Mouse (Mus musculus): ENCODE measurements around the gene B4galt5.
A peak's percentile ranks its signal among the peaks of the same experiment; 100 is the strongest.

The B4galt5 gene

DNA sequence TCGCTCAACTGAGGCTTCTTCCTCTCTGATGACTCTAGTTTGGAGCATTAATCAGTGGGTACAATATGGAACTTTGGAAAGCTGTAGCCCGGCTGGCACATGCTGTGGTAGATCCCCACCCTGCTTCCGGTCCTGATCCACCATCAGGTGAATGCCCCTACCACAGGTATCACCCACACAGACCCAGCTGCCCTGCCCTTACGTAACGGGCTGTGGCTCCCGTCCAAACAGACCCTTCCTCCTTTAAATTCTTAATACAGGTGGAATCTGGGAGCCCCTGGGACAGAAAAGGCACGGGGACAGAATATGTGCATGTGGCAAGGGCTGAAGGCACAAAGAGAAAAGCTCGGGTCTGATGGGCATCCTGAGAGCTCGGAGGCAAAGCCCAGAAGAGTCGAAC, 73.1 kb downstream of the B4galt5 start:
- no peak for DNase-seq (ENCODE audit: low spot score)

DNA sequence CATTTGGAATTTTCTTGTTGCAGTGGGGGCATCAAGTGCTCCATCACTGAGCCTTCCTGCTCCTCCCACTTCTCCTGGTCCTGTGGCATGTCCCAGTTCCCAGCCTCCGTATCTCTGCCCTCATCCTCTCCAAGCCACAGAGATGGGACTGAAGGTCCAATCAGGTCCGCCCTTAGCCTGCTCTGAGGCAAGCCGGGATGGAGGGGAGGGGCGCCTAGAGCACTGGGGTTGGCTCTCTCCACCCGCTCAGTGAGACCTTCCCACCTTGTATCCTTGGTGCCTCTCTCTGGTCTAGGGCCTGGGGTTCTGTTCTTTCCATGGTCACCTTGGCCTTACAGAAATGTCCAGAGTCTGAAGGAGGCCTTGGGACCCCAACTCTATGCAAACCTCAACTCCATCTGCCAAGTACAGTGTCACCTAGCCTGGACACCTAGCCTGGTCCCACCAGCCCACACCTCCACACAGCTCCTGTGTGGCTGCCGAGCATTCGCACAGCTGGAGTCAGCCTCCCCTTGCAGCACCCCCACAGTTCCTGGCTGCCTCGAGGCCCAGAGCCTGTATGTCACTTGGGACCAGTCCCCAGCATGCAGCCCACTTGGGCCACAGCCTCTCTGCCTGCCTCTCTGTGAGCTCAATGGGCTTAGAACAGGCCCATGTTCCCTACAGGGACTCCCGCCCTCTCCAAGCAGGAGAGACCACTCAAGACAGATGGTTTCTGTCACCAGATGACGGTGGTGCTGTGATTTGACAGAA, 74.1 kb downstream of the B4galt5 start:
- no peak for DNase-seq (ENCODE audit: low spot score)

DNA sequence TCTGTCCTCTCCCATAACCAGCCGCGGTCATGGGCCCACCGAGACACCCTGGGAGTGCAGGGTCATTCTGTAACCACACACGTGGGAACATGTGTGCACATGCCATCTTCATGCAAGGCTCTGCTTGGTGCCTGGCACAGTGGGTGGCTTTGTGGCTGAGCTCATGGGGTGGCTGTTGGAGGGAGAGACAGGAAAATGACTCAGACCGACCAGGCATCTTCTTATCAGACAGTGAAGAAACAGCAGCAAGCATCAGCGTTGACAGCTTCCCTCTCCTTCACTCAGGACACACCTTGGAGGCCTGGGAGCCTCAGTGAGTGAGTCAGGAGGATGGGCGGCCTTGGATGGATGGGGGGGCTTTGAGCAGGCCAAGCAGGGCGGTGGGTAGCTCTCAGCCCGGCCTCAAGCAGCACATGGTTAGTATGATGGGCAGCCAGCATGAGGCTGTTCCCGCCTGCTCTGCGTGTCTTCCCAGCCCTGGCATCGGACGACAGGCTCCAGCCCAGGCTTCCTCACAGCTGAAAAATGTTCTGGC, 75.7 kb downstream of the B4galt5 start:
- no peak for DNase-seq (ENCODE audit: low spot score)

DNA sequence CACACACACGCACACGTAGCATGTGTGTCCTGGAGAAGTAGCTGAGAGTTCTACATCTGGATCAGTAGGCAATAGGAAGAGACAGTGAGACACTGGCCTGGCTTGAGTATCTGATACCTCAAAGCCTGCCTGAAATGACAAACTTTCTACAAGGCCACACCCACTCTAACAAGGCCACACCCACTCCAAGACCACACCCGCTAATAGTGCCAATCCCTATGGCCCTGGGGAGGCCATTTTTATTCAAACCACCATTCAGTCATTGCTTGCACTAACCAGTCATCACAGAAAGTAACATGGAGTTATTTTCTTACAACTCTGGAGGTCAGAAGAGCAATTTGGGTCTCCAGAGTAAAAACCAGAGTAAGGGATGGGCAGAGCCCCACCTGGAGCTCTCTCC, 76.3 kb downstream of the B4galt5 start:
- DNase-seq (ENCODE audit: low spot score) = no peak

DNA sequence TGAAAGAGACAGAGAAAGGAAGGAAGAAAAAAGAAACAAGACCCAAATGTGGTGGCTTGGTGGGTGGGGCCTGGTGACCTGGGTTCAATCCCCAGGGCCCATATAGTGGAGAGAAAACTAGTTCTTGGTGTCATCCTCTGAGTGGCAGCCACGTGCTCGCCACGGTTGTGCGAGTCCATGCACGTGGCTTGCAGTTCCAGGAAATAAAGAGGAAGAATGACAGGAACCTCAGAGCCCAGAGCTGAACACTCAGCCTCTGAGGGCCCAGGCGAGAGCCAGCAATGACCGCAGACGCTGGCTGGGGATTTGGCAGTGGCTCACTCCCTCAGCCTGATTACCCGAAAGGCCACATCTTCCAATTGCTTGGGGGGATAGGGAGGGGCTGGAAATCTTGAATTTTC, 77.9 kb downstream of the B4galt5 start:
- no peak for DNase-seq (ENCODE audit: low spot score)

DNA sequence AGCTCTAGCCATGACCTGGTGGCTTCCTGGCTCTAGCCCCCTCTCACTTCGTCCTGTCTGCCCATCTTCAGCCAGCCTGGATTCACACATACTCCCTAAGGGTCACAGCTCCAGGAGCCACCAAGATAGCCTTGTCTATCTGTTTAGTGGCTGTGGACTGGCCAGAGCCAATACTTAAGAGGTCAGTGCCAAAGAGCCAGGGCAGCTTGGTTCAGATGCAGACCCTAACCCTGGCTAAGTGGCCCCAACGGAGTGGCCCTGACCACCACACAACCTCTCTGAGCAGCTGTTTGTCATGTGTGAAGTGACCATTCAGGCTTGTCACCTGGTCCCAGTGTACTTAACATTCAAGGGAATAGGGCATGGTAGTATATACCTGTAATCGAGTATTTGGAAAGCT, 78.5 kb downstream of the B4galt5 start:
- DNase-seq (ENCODE audit: low spot score) = no peak

DNA sequence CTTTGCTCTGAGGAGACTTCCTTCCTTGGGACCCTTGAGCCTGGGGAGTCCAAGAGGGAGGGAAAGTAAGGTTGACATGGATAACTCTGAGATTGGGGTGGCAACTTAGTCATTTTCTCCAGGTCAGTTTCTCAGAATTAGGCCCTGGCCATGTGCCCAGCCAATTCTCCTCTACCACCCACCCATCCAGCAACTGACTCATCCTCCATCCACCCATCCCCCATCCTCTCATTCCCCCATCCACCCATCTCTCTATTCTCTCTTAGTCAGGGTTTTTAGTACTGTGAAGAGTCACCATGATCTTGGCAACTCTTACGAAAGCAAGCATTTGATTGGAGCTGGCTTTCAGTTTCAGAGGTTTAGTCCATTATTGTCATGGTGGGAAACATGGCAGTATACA, 80.3 kb downstream of the B4galt5 start:
- DNase-seq (ENCODE audit: low spot score) = no peak

DNA sequence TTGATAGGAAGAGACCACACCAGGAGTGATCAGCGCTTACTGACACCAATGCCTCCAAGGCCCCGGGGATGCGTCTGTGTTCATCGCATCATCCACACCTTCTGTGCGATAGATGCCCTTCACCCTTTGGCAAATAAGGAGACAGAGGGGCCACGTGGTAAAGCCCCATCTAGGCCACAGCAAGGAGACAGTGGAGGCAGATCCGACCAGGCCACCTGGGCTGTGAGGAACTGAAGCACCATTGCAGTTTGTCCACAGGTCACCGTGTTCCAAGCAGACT, 80.6 kb downstream of the B4galt5 start:
- no peak for DNase-seq (ENCODE audit: low spot score)

DNA sequence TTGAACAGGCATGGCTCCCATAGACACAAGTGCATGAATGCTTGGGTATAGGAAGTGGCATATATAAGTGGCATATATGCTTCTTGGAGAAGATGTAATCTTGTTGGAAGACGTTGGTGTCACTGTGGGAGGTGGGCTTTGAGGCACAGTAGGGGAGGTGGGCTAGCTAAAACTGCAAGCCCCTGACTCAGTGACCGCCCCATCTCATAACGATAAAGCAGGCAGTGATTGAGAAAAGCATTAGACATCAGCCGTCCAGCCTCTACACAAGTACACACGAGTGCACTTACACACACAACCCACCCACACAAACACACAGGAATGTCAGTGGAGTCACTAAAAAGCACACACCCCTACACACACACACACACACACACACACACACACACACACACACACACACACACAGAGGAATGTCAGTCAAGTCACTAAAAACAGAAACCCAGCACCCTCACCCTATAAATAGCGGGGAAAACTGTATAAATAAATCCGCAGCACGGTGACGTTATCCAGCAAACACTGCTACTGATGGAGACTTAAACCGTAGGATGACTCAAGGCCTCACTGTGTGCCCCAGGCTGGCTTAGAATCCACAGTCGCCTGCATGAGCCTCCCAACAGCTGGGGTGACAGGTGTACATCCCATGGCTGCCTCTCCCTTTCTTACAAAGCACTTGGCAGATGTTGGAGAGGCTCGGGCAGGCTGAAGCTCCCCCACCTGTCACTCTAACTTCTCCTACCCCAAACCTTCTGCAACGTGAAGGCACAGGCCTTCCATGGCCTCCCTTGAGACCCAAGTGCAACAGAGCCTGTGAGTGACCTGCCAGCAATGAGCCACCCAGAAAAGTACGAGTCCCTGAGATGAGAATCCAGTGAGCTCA, 81.2 kb downstream of the B4galt5 start:
- no peak for DNase-seq (ENCODE audit: low spot score)

DNA sequence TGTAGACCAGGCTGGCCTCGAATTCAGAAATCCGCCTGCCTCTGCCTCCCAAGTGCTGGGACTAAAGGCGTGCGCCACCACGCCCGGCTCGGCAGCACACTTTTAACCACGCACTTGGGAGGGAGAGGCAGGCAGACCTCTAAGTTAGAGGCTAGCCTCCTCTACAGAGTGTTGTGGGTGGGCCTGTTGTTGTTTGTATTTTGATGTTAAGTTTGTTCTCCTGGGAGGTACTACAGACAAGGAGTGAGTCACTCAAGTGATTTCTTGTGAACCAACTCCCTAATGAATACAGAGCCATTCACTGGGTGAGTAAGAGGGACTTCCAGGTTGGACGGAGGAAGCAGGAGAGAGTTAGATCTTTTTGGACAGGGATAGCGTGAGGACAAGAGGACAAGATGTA, 82.8 kb downstream of the B4galt5 start:
- no peak for DNase-seq (ENCODE audit: low spot score)

DNA sequence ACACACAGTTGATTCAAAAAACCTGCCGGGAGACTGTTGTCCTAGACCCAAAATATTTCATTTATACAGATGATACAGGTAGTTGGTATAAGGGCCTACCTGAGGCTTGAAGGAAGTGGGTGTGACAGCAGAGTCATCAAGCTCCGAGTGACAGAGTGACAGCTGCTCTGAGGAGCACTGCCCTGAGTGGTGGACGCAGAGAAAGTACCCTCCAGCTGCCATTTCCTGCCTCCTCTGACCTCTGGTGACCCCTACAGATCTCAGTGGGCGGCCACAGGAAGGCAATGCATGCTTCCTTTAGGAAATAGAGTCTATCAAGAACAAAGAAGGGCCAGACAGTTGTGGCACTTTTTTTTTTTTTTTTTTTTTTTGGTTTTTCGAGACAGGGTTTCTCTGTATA, 83.2 kb downstream of the B4galt5 start:
- DNase-seq (ENCODE audit: low spot score) = peak; percentile 53

DNA sequence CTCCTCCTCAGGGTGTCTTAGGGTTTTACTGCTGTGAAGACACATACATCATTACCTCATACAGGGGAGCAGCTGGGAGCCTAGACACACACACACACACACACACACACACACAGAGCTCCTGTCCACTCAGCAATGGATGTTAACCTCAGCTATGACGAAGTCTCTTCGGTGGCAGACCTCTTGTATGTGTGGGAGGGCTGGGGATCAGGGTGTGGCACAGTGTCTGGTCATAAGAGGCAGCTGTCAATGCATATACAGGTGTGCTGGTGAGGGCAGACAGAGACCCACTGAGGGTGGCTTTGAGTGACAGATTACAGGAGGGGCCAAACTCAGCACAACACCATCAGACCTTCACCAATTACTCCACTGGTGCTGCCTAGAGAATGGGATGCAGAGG, 84.0 kb downstream of the B4galt5 start:
- DNase-seq (ENCODE audit: low spot score) = no peak

DNA sequence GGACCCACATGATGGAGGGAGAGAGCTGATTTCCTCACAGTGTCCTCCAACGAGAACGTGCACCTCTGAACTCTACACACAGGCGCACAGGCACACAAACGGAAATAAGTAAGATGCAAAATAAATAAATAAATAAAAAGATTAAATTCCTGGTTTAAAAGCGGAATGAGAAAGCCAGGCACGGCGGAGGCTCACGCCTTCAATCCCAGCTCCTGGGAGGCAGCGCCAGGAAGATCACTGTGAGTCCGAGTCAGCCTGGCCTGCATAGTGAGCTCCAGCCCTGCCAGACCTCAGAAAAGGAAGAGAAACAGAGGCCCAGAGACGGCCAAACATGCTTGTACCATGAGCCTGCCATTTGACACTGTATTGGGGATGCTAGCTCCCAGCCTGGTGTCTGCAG, 85.1 kb downstream of the B4galt5 start:
- DNase-seq (ENCODE audit: low spot score) = no peak

DNA sequence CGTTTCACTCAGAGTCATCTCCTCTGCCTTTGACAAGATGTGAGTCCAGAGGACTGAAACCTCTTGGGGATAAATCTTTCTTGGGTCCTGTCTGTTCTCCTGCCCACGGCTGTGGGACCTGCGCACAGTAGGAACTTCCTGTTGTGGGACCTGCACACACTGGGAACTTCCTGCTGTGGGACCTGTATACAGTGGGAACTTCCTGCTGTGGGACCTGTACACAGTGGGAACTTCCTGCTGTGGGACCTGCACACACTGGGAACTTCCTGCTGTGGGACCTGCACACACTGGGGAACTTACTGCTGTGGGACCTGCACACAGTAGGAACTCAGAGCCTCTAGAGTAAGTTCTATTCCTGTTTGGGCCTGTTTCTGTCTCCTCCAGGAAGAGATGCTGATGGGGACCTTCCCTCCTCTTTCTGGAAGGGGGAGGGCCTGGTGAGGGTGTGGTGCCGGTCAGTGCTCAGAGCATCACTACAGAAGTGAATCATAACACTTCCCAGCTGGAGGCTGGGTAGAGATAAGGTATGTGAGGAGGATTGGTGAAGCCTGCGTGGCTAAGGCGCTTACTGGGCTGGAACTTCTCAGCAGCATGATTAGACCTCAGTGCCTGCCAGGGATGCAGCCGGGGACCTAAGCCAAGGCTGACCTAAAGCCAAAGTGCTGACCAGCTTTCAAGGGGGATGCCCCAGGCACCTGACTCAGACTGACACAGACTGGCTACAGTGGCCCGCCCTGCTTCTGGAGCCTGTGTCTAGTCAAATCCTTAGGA, 85.8 kb downstream of the B4galt5 start:
- no peak for DNase-seq (ENCODE audit: low spot score)

DNA sequence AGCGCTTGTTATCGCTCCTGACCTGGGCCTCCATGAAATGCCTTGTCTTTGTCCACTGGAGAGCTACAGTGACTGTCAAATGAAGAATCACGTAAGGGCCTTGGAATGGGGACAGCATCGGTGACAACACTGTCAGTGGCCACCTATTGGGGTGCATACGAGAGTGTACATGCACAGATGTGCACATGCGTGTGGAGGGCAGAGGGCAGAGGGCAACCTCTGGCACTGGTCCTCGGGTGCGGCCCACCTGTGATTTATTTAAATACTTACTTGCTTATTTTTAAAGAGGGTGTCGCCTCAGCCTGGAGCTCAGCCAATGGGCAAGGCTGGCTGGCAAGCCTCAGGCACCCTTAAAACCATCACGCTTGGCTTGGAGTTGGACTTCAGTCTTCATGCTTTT, 86.5 kb downstream of the B4galt5 start:
- no peak for DNase-seq (ENCODE audit: low spot score)

DNA sequence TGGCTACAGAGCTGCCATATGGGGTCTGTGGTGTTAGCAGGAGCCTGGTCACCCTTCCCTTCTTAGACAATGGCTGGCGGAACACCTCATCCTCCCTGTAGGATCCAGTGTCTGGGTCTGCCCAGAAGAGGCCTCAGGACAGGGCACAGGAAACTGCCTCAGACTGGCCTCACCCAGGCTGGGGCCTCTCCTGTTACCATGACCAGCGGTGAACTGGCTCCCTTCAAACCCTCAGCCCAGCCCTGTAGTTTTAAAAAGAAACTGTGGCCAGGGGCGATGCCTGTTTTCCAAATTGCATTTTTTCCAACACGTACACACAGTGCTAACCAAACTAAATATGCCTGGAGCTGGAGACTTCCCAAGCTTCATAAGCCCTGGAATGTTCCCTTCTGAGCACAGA, 87.9 kb downstream of the B4galt5 start:
- no peak for DNase-seq (ENCODE audit: low spot score)

DNA sequence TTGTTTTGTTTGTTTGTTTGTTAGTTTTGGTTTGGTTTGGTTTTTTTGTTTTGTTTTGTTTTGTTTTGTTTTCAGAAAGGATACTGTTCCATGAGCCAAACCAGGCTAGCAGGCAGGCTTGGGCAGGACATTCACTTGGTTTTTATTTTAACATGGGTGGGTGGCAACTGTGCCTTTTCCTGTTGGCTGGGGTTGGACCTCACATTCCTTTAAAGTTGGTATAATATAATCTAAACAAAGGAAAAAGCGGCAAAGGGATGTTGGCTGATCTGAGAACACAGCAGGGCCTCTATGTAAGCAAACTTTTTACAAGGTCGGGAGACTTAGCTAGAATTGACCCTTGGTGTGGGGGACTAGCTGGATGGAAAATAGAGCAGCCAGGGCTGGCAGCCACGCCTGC, 91.2 kb downstream of the B4galt5 start:
- DNase-seq (ENCODE audit: low spot score) = no peak

DNA sequence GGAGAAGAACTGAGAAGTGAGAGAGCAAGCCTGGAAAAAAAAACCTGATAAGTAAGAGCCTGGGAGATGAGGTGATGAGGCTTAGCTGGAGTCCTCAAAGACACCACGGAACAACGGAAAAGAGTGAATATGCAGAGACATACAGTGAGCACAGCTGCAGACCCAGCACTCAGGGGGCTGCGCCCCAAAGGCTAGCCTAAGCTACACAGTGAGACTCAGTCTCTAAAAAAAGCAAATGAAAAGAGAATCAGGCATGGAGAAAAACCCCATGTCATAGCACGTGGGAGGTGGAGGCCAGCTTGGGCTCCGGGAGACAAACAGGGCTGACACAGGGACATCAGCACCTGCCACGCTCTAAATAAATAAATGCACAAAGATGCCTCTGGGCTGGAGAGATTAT, 94.2 kb downstream of the B4galt5 start:
- no peak for DNase-seq (ENCODE audit: low spot score)

DNA sequence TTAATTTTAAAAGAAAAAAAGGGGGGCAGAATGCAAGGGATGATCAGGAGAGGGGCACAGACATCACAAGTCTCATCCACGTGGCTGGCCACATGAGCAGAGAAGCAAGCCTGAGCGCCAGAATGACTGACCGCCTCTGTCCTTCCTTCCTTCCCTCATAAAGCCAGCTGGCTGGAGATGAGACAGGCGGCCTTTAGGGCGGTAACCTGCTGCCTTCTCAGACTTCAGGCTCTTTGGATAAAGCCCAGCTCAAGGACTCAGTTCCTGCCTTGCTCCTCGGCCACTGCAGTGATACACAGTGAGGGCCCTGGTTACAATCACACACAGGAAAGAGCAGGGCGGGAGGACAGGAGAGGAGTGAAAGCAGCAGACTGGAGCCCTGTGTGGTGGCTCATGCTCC, 94.8 kb downstream of the B4galt5 start:
- no peak for DNase-seq (ENCODE audit: low spot score)

DNA sequence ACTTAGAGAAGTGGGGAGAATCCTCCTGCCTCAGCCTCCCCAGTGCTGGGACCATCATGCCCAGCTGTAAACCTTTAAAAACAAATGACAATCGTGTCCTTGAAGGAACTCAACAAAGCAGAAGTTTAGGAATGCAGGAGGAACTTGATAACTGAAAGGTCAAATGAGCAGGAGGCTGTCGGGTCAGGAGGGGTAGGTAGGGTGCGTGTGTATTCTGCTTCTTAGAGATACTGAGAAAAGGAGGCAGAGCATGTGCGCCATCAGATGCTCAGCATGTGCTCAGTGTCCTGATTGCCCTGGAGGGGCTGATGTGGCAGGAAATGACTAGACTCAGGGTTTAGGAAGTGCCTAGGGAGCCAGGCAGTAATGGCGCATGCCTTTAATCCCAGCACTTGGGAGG, 95.5 kb downstream of the B4galt5 start:
- DNase-seq (ENCODE audit: low spot score) = no peak

DNA sequence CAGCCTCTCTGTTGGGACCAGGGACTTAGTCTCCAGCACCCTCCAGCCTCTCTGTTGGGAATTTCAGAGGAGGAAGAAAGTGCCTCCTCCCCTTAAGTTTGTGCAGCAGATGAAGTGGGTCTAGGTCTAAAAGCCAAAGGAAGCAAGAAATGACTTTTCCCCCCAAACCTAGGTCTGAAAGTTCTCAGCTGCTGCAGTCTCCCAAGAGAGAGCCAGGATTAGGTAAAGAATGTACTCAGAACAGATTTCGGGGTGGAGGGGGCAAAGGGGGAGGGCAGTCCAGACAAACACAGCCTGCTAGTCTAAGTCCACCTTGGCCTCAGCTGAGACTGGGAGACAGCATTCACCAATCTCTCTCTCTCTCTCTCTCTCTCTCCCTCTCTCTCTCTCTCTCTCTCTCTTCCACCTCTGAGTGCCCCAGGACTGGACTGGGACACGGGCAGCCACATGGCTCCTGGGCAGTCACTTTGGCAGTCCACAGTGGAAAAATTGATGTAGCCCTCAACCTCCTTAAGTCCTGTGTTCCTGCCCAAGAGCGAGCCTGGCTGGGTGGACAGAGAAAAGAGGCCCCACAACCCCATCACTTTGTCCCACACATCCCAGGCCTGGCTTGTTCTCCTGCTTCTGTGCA, 96.8 kb downstream of the B4galt5 start:
- no peak for DNase-seq (ENCODE audit: low spot score)

DNA sequence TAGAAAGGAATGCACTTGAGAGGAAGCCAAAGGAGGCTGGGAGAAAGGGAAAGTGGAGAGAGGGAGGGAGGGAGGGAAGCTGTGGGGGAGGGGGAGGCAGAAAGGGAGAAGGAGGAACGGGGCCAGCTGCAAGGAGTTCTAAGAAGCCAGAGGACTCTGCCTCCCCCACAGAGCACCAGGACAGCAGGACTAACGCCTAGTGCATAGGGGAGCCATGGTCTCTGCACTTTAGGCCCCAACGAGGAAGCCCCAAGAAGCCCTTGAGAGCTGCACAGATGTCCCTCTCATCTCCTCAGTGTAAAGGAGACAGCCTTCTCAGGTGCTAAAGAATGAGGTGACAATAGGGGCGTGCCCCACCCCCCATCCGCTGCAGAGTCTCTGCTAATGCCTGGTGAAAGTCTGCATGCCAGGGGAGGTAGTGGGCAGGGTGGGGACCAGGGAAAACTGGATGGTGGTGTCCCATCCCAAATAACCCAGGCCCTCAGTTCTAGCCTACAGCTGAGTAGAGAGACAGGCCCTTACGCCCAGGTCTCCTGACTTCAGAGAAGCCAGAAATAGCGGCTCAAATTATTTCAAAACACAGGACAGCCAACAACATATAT, 98.1 kb downstream of the B4galt5 start:
- DNase-seq (ENCODE audit: low spot score) = peak; percentile 21
